Mouse (Mus musculus) intestine, embryonic 14.5 days (tissue): ENCODE measurements around the gene Mturn. TPM values are rescaled to one million over a fixed set of nuclear protein-coding genes. Genes with fewer than 3 reads are reported as not detected.

ENCODE experiments used
- ATAC-seq: fragments of 200-750 bp; cut with Nextera tagmentation; replicated peaks from 2 replicates; pipeline ENCODE4 v1.8.0; 2017; ENCODE audit warnings: low read depth, moderate number of reproducible peaks, moderate TSS enrichment, moderate library complexity; ENCODE audit not compliant: low FRiP score, low TSS enrichment
- DNase-seq: peaks from one replicate; pipeline ENCODE4 v3.0.0-alpha.2; 2018; ENCODE audit warnings: low spot score
- H3K27ac ChIP-seq: fragments of 300-500 bp; sonication (generic); 2 replicates; pipeline ENCODE4 v1.5.1; 2014; ENCODE audit warnings: low read depth, mild to moderate bottlenecking, control low read depth
- H3K27me3 ChIP-seq: fragments of 300-500 bp; sonication (generic); replicated peaks from 2 replicates; pipeline ENCODE4 v1.6.1; 2014; ENCODE audit warnings: low read length, control low read depth; ENCODE audit not compliant: control insufficient read depth, insufficient read depth
- H3K36me3 ChIP-seq: fragments of 300-500 bp; sonication (generic); 2 replicates; pipeline ENCODE4 v1.6.1; 2014; ENCODE audit warnings: low read length, control low read depth; ENCODE audit not compliant: control insufficient read depth, insufficient read depth
- H3K4me1 ChIP-seq: fragments of 300-500 bp; sonication (generic); replicated peaks from 2 replicates; pipeline ENCODE4 v1.6.1; 2014; ENCODE audit warnings: low read length, control low read depth, mixed read lengths; ENCODE audit not compliant: control insufficient read depth, insufficient read depth
- H3K4me2 ChIP-seq: fragments of 300-500 bp; sonication (generic); 2 replicates; pipeline ENCODE4 v1.6.1; 2014; ENCODE audit warnings: low read length
- H3K4me3 ChIP-seq: fragments of 300-500 bp; sonication (generic); 2 replicates; pipeline ENCODE4 v1.5.1; 2014; ENCODE audit warnings: low read depth, low read length, control low read depth, mixed read lengths
- H3K9ac ChIP-seq: fragments of 300-500 bp; sonication (generic); 2 replicates; pipeline ENCODE4 v1.6.1; 2014; ENCODE audit warnings: mild to moderate bottlenecking, low read length
- H3K9me3 ChIP-seq: fragments of 300-500 bp; sonication (generic); 2 replicates; pipeline ENCODE4 v1.6.1; 2016; ENCODE audit warnings: low read length, control low read depth; ENCODE audit not compliant: control insufficient read depth
- WGBS: fragments of 180-500 bp; shearing (Covaris S2); extraction: QIAGEN DNeasy Blood & Tissue Kit; methylation state at CpG from one replicate; pipeline ENCODE4 v1.1.7; 2014; 5-methylcytosine and 5-hydroxymethylcytosine counted together
- polyA plus RNA-seq: library from polyadenylated mRNA; unstranded; fragments of >200 nt; fragmentation: Nextera tagmentation; extraction: Ambion mirVana; gene quantifications from 2 replicates; pipeline ENCODE4 v1.2.1, GENCODE M21; 2014

Gene Mturn
- polyA plus RNA-seq, 1 experiment from 2014 or later, result 9.9 TPM

GRCm38 (mm10) chr6:54718779-54719685, 37.6 kb downstream of the Mturn start:
- no peaks in the 10 kb centered on the region for H3K27me3 ChIP-seq
- 75% methylated on average over 15 of the region's 15 CpGs for WGBS
- no peak overlapping the region for H3K4me2 ChIP-seq
- DNase-seq (peak; percentile 41), ATAC-seq (no peak)
- H3K9ac ChIP-seq, result no peak overlapping the region
- no peaks in the 10 kb centered on the region for H3K9me3 ChIP-seq
- no peaks in the 10 kb centered on the region; the same call in 1 of the 2 replicates for H3K4me1 ChIP-seq
- no peak overlapping the region for H3K4me3 ChIP-seq
- no peaks in the 10 kb centered on the region for H3K36me3 ChIP-seq
- no peak overlapping the region for H3K27ac ChIP-seq

GRCm38 (mm10) chr6:54719686-54720310, 38.4 kb downstream of the Mturn start:
- Histone ChIP-seq H3K9ac (no peak overlapping the region), H3K4me3 (no peak overlapping the region), H3K27ac (no peak overlapping the region), H3K9me3 (no peaks in the 10 kb centered on the region), H3K36me3 (no peaks in the 10 kb centered on the region), H3K4me2 (no peak overlapping the region), H3K27me3 (no peaks in the 10 kb centered on the region), H3K4me1 (no peaks in the 10 kb centered on the region; the same call in 1 of the 2 replicates)
- no peak for DNase-seq
- WGBS, result 27% methylated on average over 14 of the region's 14 CpGs
- no peak for ATAC-seq

GRCm38 (mm10) chr6:54720512-54721251, 39.3 kb downstream of the Mturn start:
- no peak overlapping the region for H3K4me2 ChIP-seq
- no peak overlapping the region for H3K27ac ChIP-seq
- H3K9me3 ChIP-seq, result no peaks in the 10 kb centered on the region
- H3K4me3 ChIP-seq, result no peak overlapping the region
- H3K27me3 ChIP-seq, result no peaks in the 10 kb centered on the region
- no peaks in the 10 kb centered on the region; the same call in 1 of the 2 replicates for H3K4me1 ChIP-seq
- H3K9ac ChIP-seq, result no peak overlapping the region
- peak; percentile 31 for DNase-seq
- no peaks in the 10 kb centered on the region for H3K36me3 ChIP-seq
- 92% methylated on average over 9 of the region's 9 CpGs for WGBS
- no peak for ATAC-seq

- H3K9me3 ChIP-seq, result no peaks in the 10 kb centered on the region
- H3K27me3 ChIP-seq, result no peaks in the 10 kb centered on the region
- no peak for DNase-seq
- H3K27ac ChIP-seq, result no peak overlapping the region
- no peaks in the 10 kb centered on the region for H3K36me3 ChIP-seq
- ATAC-seq, result no peak
- WGBS, result 94% methylated on average over 4 of the region's 4 CpGs
- no peaks in the 10 kb centered on the region for H3K4me1 ChIP-seq
- H3K4me3 ChIP-seq, result no peak overlapping the region
- no peak overlapping the region for H3K4me2 ChIP-seq
- no peak overlapping the region for H3K9ac ChIP-seq
Observed at GRCm38 (mm10) chr6:54721252-54721635, 39.8 kb downstream of the Mturn start.

DNA sequence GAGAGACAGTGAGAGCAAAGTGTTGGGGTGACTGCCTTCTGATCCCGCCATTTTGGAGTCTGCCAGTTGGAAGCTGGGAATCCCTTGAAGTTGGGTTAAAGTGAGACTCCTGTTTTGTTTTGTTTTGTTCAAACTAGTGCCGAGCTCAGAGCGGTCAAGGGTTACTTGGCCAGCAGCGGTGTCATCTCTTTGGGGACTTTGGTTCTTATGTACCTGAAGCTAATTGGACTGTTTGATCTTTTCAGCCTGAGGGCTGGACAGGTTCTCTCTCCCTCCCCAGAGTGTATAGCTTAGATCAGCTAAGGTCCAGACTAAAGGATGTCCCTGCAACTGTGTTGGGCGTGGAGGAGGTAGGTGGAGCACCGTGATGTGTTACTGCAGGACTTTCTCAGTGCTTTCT, 44.9 kb downstream of the Mturn start:
- Histone ChIP-seq H3K9ac (no peak overlapping the region), H3K4me1 (no peaks in the 10 kb centered on the region), H3K36me3 (no peaks in the 10 kb centered on the region), H3K4me3 (no peak overlapping the region), H3K4me2 (no peak overlapping the region), H3K9me3 (no peaks in the 10 kb centered on the region), H3K27ac (no peak overlapping the region), H3K27me3 (no peaks in the 10 kb centered on the region)
- DNase-seq (no peak), ATAC-seq (no peak)
- 88% methylated on average over 6 of the region's 6 CpGs for WGBS

- Histone ChIP-seq H3K4me1 (no peaks in the 10 kb centered on the region), H3K9ac (no peak overlapping the region), H3K27ac (no peak overlapping the region), H3K9me3 (no peaks in the 10 kb centered on the region), H3K36me3 (no peaks in the 10 kb centered on the region), H3K27me3 (no peaks in the 10 kb centered on the region), H3K4me2 (no peak overlapping the region), H3K4me3 (no peak overlapping the region)
- WGBS, result 84% methylated on average over 6 of the region's 6 CpGs
- DNase-seq, result no peak
- ATAC-seq, result no peak
Observed at GRCm38 (mm10) chr6:54726796-54727195, 45.4 kb downstream of the Mturn start.

- Histone ChIP-seq H3K27ac (no peak overlapping the region), H3K9ac (no peak overlapping the region), H3K4me3 (no peak overlapping the region), H3K4me2 (no peak overlapping the region), H3K4me1 (no peaks in the 10 kb centered on the region), H3K9me3 (no peaks in the 10 kb centered on the region), H3K36me3 (no peaks in the 10 kb centered on the region), H3K27me3 (no peaks in the 10 kb centered on the region)
- DNase-seq, result no peak
- no peak for ATAC-seq
- 91% methylated on average over 5 of the region's 5 CpGs for WGBS
Observed at GRCm38 (mm10) chr6:54727416-54727815, 46.0 kb downstream of the Mturn start.

GRCm38 (mm10) chr6:54729451-54730105, 48.2 kb downstream of the Mturn start:
- H3K27ac ChIP-seq, result no peak overlapping the region
- H3K4me2 ChIP-seq, result no peak overlapping the region
- H3K4me3 ChIP-seq, result no peak overlapping the region
- DNase-seq, result no peak
- H3K4me1 ChIP-seq, result no peaks in the 10 kb centered on the region
- H3K36me3 ChIP-seq, result no peaks in the 10 kb centered on the region
- no peaks in the 10 kb centered on the region for H3K27me3 ChIP-seq
- no peak overlapping the region for H3K9ac ChIP-seq
- ATAC-seq, result no peak
- H3K9me3 ChIP-seq, result no peaks in the 10 kb centered on the region
- WGBS, result 73% methylated on average over 2 of the region's 2 CpGs
